Mouse (Mus musculus) hindbrain, embryonic 16.5 days (tissue): Measurements from ENCODE around the gene Hdgfl3. TPM values are rescaled to one million over a fixed set of nuclear protein-coding genes. Genes with fewer than 3 reads are reported as not detected.

Experiments
- ATAC-seq: fragments of 200-750 bp; cut with Nextera tagmentation; 2 replicates; pipeline ENCODE4 v1.8.0; 2017; ENCODE audit warnings: moderate TSS enrichment, moderate library complexity
- H3K27ac ChIP-seq: fragments of 300-500 bp; sonication (generic); 2 replicates; pipeline ENCODE4 v1.5.1; 2014; ENCODE audit warnings: low read depth, mild to moderate bottlenecking, control low read depth, low read length, moderate library complexity
- H3K27me3 ChIP-seq: fragments of 300-500 bp; sonication (generic); replicated peaks from 2 replicates; pipeline ENCODE4 v1.6.1; 2014; ENCODE audit warnings: low read length; ENCODE audit not compliant: control insufficient read depth, insufficient read depth
- H3K36me3 ChIP-seq: fragments of 300-500 bp; sonication (generic); 2 replicates; pipeline ENCODE4 v1.6.1; 2014; ENCODE audit warnings: mild to moderate bottlenecking, low read length, moderate library complexity, mixed read lengths; ENCODE audit not compliant: control insufficient read depth, insufficient read depth
- H3K4me1 ChIP-seq: fragments of 300-500 bp; sonication (generic); 2 replicates; pipeline ENCODE4 v1.6.1; 2014; ENCODE audit warnings: low read depth, low read length; ENCODE audit not compliant: control insufficient read depth, insufficient read depth
- H3K4me2 ChIP-seq: fragments of 300-500 bp; sonication (generic); 2 replicates; pipeline ENCODE4 v1.6.1; 2014; ENCODE audit warnings: mild to moderate bottlenecking, low read length, control low read depth, moderate library complexity
- H3K4me3 ChIP-seq: fragments of 300-500 bp; sonication (generic); 2 replicates; pipeline ENCODE4 v1.5.1; 2014; ENCODE audit warnings: mild to moderate bottlenecking, low read length, control low read depth, moderate library complexity
- H3K9ac ChIP-seq: fragments of 300-500 bp; sonication (generic); 2 replicates; pipeline ENCODE4 v1.6.1; 2014; ENCODE audit warnings: low read depth, mild to moderate bottlenecking, control low read depth, low read length, moderate library complexity
- H3K9me3 ChIP-seq: fragments of 300-500 bp; sonication (generic); 2 replicates; pipeline ENCODE4 v1.6.1; 2014; ENCODE audit warnings: mild to moderate bottlenecking, low read length, moderate library complexity; ENCODE audit not compliant: control insufficient read depth
- WGBS: fragments of 180-500 bp; shearing (Covaris S2); extraction: QIAGEN DNeasy Blood & Tissue Kit; methylation state at CpG from one replicate; pipeline ENCODE4 v1.1.7; 2014; 5-methylcytosine and 5-hydroxymethylcytosine counted together
- polyA plus RNA-seq: library from polyadenylated mRNA; unstranded; fragments of >200 nt; fragmentation: Nextera tagmentation; extraction: Ambion mirVana; gene quantifications from 2 replicates; pipeline ENCODE4 v1.2.1, GENCODE M21; 2015

The Hdgfl3 gene
- polyA plus RNA-seq, 1 experiment from 2014 or later = 47.6 TPM

GRCm38 (mm10) chr7:81851706-81852105 is 82.6 kb downstream of the Hdgfl3 start:
- Histone ChIP-seq H3K27ac (no peak overlapping the region), H3K4me2 (no peak overlapping the region), H3K27me3 (no peaks in the 10 kb centered on the region), H3K36me3 (no peaks in the 10 kb centered on the region), H3K9me3 (no peaks in the 10 kb centered on the region), H3K4me1 (peaks cover 5% of the 10 kb centered on the region), H3K4me3 (no peak overlapping the region), H3K9ac (no peak overlapping the region)
- no peak for ATAC-seq
- whole genome bisulfite sequencing = 95% methylated on average over 3 of the region's 3 CpGs

GRCm38 (mm10) chr7:81850171-81850570 is 84.1 kb downstream of the Hdgfl3 start:
- no peak overlapping the region for H3K4me3 ChIP-seq
- H3K4me1 ChIP-seq = peaks cover 5% of the 10 kb centered on the region
- no peaks in the 10 kb centered on the region for H3K36me3 ChIP-seq
- H3K4me2 ChIP-seq = no peak overlapping the region
- H3K27me3 ChIP-seq = no peaks in the 10 kb centered on the region
- WGBS = 84% methylated on average over 6 of the region's 6 CpGs
- ATAC-seq = no peak
- no peak overlapping the region for H3K9ac ChIP-seq
- no peaks in the 10 kb centered on the region for H3K9me3 ChIP-seq
- H3K27ac ChIP-seq = no peak overlapping the region

GRCm38 (mm10) chr7:81849633-81850032 is 84.6 kb downstream of the Hdgfl3 start:
- no peak overlapping the region for H3K27ac ChIP-seq
- H3K9me3 ChIP-seq = no peaks in the 10 kb centered on the region
- H3K27me3 ChIP-seq = no peaks in the 10 kb centered on the region
- H3K4me2 ChIP-seq = no peak overlapping the region
- no peaks in the 10 kb centered on the region for H3K36me3 ChIP-seq
- peaks cover 3% of the 10 kb centered on the region; the same call in 1 of the 2 replicates for H3K4me1 ChIP-seq
- WGBS = 91% methylated on average over 7 of the region's 7 CpGs
- no peak for ATAC-seq
- H3K9ac ChIP-seq = no peak overlapping the region
- no peak overlapping the region for H3K4me3 ChIP-seq

- Histone ChIP-seq H3K4me3 (no peak overlapping the region), H3K27me3 (no peaks in the 10 kb centered on the region), H3K9me3 (no peaks in the 10 kb centered on the region), H3K9ac (no peak overlapping the region), H3K27ac (no peak overlapping the region), H3K4me2 (no peak overlapping the region), H3K36me3 (no peaks in the 10 kb centered on the region), H3K4me1 (no peaks in the 10 kb centered on the region)
- ATAC-seq = no peak
- WGBS = 91% methylated on average over 5 of the region's 5 CpGs
These were observed 85.1 kb downstream of the Hdgfl3 start for GRCm38 (mm10) chr7:81849214-81849613.

- no peaks in the 10 kb centered on the region for H3K9me3 ChIP-seq
- no peak overlapping the region for H3K9ac ChIP-seq
- ATAC-seq = peak; percentile 68
- no peaks in the 10 kb centered on the region for H3K4me1 ChIP-seq
- no peak overlapping the region for H3K4me3 ChIP-seq
- whole genome bisulfite sequencing = 34% methylated on average over 4 of the region's 4 CpGs
- H3K4me2 ChIP-seq = no peak overlapping the region
- no peaks in the 10 kb centered on the region for H3K27me3 ChIP-seq
- H3K36me3 ChIP-seq = no peaks in the 10 kb centered on the region
- no peak overlapping the region for H3K27ac ChIP-seq
These were observed 86.5 kb downstream of the Hdgfl3 start for GRCm38 (mm10) chr7:81847777-81848176.

- Histone ChIP-seq H3K4me3 (no peak overlapping the region), H3K9me3 (no peaks in the 10 kb centered on the region), H3K36me3 (no peaks in the 10 kb centered on the region), H3K27me3 (no peaks in the 10 kb centered on the region), H3K27ac (no peak overlapping the region), H3K4me1 (no peaks in the 10 kb centered on the region), H3K9ac (no peak overlapping the region), H3K4me2 (no peak overlapping the region)
- ATAC-seq = 0 out of 2 replicates have a peak, but pooled peaks have one; percentile 40
- WGBS = 38% methylated on average over 8 of the region's 8 CpGs
These were observed 87.3 kb downstream of the Hdgfl3 start for GRCm38 (mm10) chr7:81847010-81847409.

GRCm38 (mm10) chr7:81846008-81846407 is 88.3 kb downstream of the Hdgfl3 start:
- Histone ChIP-seq H3K27ac (no peak overlapping the region), H3K36me3 (no peaks in the 10 kb centered on the region), H3K4me2 (no peak overlapping the region), H3K4me1 (no peaks in the 10 kb centered on the region), H3K4me3 (no peak overlapping the region), H3K9me3 (no peaks in the 10 kb centered on the region), H3K27me3 (no peaks in the 10 kb centered on the region), H3K9ac (no peak overlapping the region)
- no peak for ATAC-seq
- 88% methylated on average over 8 of the region's 8 CpGs for WGBS

- Histone ChIP-seq H3K27ac (no peak overlapping the region), H3K9me3 (no peaks in the 10 kb centered on the region), H3K4me3 (no peak overlapping the region), H3K4me1 (no peaks in the 10 kb centered on the region), H3K9ac (no peak overlapping the region), H3K4me2 (no peak overlapping the region), H3K36me3 (no peaks in the 10 kb centered on the region), H3K27me3 (no peaks in the 10 kb centered on the region)
- no peak for ATAC-seq
- 84% methylated on average over 3 of the region's 3 CpGs for WGBS
These were observed 89.0 kb downstream of the Hdgfl3 start for GRCm38 (mm10) chr7:81845313-81845712.

- no peaks in the 10 kb centered on the region for H3K27me3 ChIP-seq
- no peaks in the 10 kb centered on the region for H3K4me1 ChIP-seq
- H3K27ac ChIP-seq = no peak overlapping the region
- H3K9me3 ChIP-seq = no peaks in the 10 kb centered on the region
- no peak overlapping the region for H3K4me2 ChIP-seq
- no peak overlapping the region for H3K4me3 ChIP-seq
- ATAC-seq = no peak
- 86% methylated on average over 11 of the region's 11 CpGs for WGBS
- no peaks in the 10 kb centered on the region for H3K36me3 ChIP-seq
- H3K9ac ChIP-seq = no peak overlapping the region
These were observed 89.5 kb downstream of the Hdgfl3 start for GRCm38 (mm10) chr7:81844801-81845200.

GRCm38 (mm10) chr7:81843903-81844302 is 90.4 kb downstream of the Hdgfl3 start:
- no peaks in the 10 kb centered on the region for H3K4me1 ChIP-seq
- no peak overlapping the region for H3K9ac ChIP-seq
- WGBS = 80% methylated on average over 8 of the region's 8 CpGs
- no peak overlapping the region for H3K4me3 ChIP-seq
- H3K4me2 ChIP-seq = no peak overlapping the region
- no peaks in the 10 kb centered on the region for H3K9me3 ChIP-seq
- no peak overlapping the region for H3K27ac ChIP-seq
- no peak for ATAC-seq
- no peaks in the 10 kb centered on the region for H3K27me3 ChIP-seq
- H3K36me3 ChIP-seq = no peaks in the 10 kb centered on the region
